Comparison of ENCODE assay signal across 10 mouse cellular contexts in genomic region chr6:34344935-34345334, GRCm38 (mm10). TPM values are rescaled to one million over a fixed set of nuclear protein-coding genes. Genes with fewer than 3 reads are reported as not detected.
DNase-seq lines count a peak whose midpoint lies in the region; ATAC-seq and TF ChIP-seq lines count a peak whose summit lies in the region.
"Had no signal": no experiment of that assay in that cellular context is flagged by ENCODE, and none has a peak within 500 bp of the region (broad histone marks: within the 10 kb centered on the region; RNA-seq: fewer than 3 reads in every experiment).

No protein-coding gene starts in this region.

- H3K9ac ChIP-seq in hindbrain, postnatal 0 days (replicated peaks; ENCODE audit: low read length): no peak overlapping the region
- H3K9ac ChIP-seq: liver, embryonic 13.5 days had no signal

- H3K4me3 ChIP-seq in hindbrain, postnatal 0 days (ENCODE audit: low read length): no peak overlapping the region
- H3K4me3 ChIP-seq: heart, embryonic 10.5 days; liver, embryonic 13.5 days had no signal

- H3K27me3 ChIP-seq in hindbrain, postnatal 0 days (ENCODE audit: insufficient read depth, low read length): no peaks in the 10 kb centered on the region
- H3K27me3 ChIP-seq: liver, embryonic 13.5 days had no signal

- H3K4me1 ChIP-seq in hindbrain, postnatal 0 days (ENCODE audit: insufficient read depth, low read length): no peaks in the 10 kb centered on the region
- H3K4me1 ChIP-seq: liver, embryonic 13.5 days had no signal

- WGBS in hindbrain, postnatal 0 days: 27% methylated on average over 9 of the region's 9 CpGs

- H3K9me3 ChIP-seq in hindbrain, postnatal 0 days (ENCODE audit: low read length): no peaks in the 10 kb centered on the region
- H3K9me3 ChIP-seq: heart, embryonic 10.5 days; liver, embryonic 13.5 days had no signal

- intact Hi-C loops in gastrocnemius, postnatal 14 days (cut with DNase I; ENCODE audit: low total_unique reads): no loop called here

- peak; percentile 6 for DNase-seq in gastrocnemius, adult 18-20 months (ENCODE audit: low spot score)
- no peak for DNase-seq in gastrocnemius, postnatal 14 days
- DNase-seq in ES-CJ7 (ENCODE audit: low read depth, low spot score): peak; percentile 97
- DNase-seq in hindbrain, postnatal 0 days (ENCODE audit: low spot score): peak; percentile 23
- peak; percentile 35 for DNase-seq in lung, postnatal 10 days
- DNase-seq in ovary, postnatal 36 days (ENCODE audit: low spot score): no peak
- DNase-seq in urinary bladder, postnatal 10 days (ENCODE audit: low spot score): no peak
- DNase-seq in cerebellum, postnatal 25 days: no peak
- DNase-seq: liver, embryonic 13.5 days had no signal

- no peaks in the 10 kb centered on the region for H3K36me3 ChIP-seq in hindbrain, postnatal 0 days (ENCODE audit: insufficient read depth, low read length)
- H3K36me3 ChIP-seq: heart, embryonic 10.5 days; liver, embryonic 13.5 days had no signal

- no peak for ATAC-seq in hindbrain, postnatal 0 days

- H3K4me2 ChIP-seq in hindbrain, postnatal 0 days (ENCODE audit: low read depth, low read length): no peak overlapping the region
- H3K4me2 ChIP-seq: liver, embryonic 13.5 days had no signal

- no peak for TF ChIP-seq CTCF in hindbrain, postnatal 0 days (IDR thresholded peaks at IDR 0.05; ENCODE audit: low read depth)

- no peak overlapping the region for H3K27ac ChIP-seq in hindbrain, postnatal 0 days
- H3K27ac ChIP-seq: heart, embryonic 10.5 days; liver, embryonic 13.5 days had no signal

RNA-seq across cellular contexts. Expression of gene Akr1b8, which starts 9.0 kb away (rescaled TPM):
- 1 to 10 TPM; 2.6 TPM for total RNA-seq in gastrocnemius, adult 18-20 months (2021)
- total RNA-seq in gastrocnemius, postnatal 14 days (2021): 1 to 10 TPM; 2.8 to 5.0 TPM
- 1.6 and 2.0 TPM in 2 replicates for total RNA-seq in hindbrain, postnatal 0 days (2014; rRNA removed)
- polyA plus RNA-seq in hindbrain, postnatal 0 days (2015; fragmentation: Nextera tagmentation; extraction: Ambion mirVana): 3.2 and 3.8 TPM in 2 replicates

RNA-seq across cellular contexts. Expression of gene Akr1b3, which starts 27.7 kb away (rescaled TPM):
- total RNA-seq in gastrocnemius, adult 18-20 months (2021): 100 to 1,000 TPM; 171 to 189 TPM
- 100 to 1,000 TPM; 202 to 210 TPM for total RNA-seq in gastrocnemius, postnatal 14 days (2021)
- 78.2 and 84.9 TPM in 2 replicates for total RNA-seq in hindbrain, postnatal 0 days (2014; rRNA removed)
- polyA plus RNA-seq in hindbrain, postnatal 0 days (2015; fragmentation: Nextera tagmentation; extraction: Ambion mirVana): 97.5 and 106 TPM in 2 replicates

RNA-seq across cellular contexts. Expression of gene Akr1b10, which starts 39.1 kb away (rescaled TPM):
- total RNA-seq in gastrocnemius, adult 18-20 months (2021): 10 to 100 TPM; 53.7 to 55.5 TPM
- total RNA-seq in gastrocnemius, postnatal 14 days (2021): 10 to 100 TPM; 36.4 to 50.5 TPM
- total RNA-seq in hindbrain, postnatal 0 days (2014; rRNA removed): 16.4 and 17.2 TPM in 2 replicates
- polyA plus RNA-seq in hindbrain, postnatal 0 days (2015; fragmentation: Nextera tagmentation; extraction: Ambion mirVana): 22.0 and 25.1 TPM in 2 replicates

Comparison
In these comparisons a context has a peak if more than half of its experiments do, and no peak if none do; other contexts are left out.
1. DNase-seq: peak in gastrocnemius, adult 18-20 months (single experiment), ES-CJ7 (single experiment), hindbrain, postnatal 0 days (single experiment) and lung, postnatal 10 days (single experiment); none in gastrocnemius, postnatal 14 days (single experiment), ovary, postnatal 36 days (single experiment), urinary bladder, postnatal 10 days (single experiment) and cerebellum, postnatal 25 days (0 of 2).